Mouse (Mus musculus): ENCODE data around the gene Vmn2r56.
"Not testable (repeated sequence)": the region's sequence is repeated elsewhere in the genome, so short reads cannot be mapped to it uniquely, and the experiment has no call there.

The Vmn2r56 gene

GRCm38 (mm10) chr7:12734904-12735303 is at the start of gene Vmn2r56:
Vmn2r56 (minus strand) TSS chr7:12735004.
- CTCF ChIA-PET, result no interaction called here

- CTCF ChIA-PET, result no interaction called here
These were observed 45.5 kb upstream of the Vmn2r56 start for GRCm38 (mm10) chr7:12780151-12780830.

GRCm38 (mm10) chr7:12779782-12780150 is 45.0 kb upstream of the Vmn2r56 start:
- CTCF ChIA-PET, result no interaction called here

GRCm38 (mm10) chr7:12779141-12779540 is 44.3 kb upstream of the Vmn2r56 start:
- CTCF ChIA-PET, result no interaction called here

- CTCF ChIA-PET, result no interaction called here
These were observed 39.8 kb upstream of the Vmn2r56 start for GRCm38 (mm10) chr7:12774606-12775005.

GRCm38 (mm10) chr7:12774111-12774510 is 39.3 kb upstream of the Vmn2r56 start:
- CTCF ChIA-PET, result no interaction called here

- CTCF ChIA-PET, result no interaction called here
These were observed 14.8 kb upstream of the Vmn2r56 start for GRCm38 (mm10) chr7:12749431-12750198.

- CTCF ChIA-PET, result not testable (repeated sequence)
These were observed 49.9 kb downstream of the Vmn2r56 start, which contains the start of gene Vmn2r55 for GRCm38 (mm10) chr7:12684903-12685302. Vmn2r55 (minus strand) TSS chr7:12685003.

GRCm38 (mm10) chr7:12640219-12640618 is 94.6 kb downstream of the Vmn2r56 start, which contains the start of gene Vmn2r54:
Vmn2r54 (minus strand) TSS chr7:12640319.
- CTCF ChIA-PET, result not testable (repeated sequence)

All from spleen, embryonic (tissue).